In genomic region chr8:128241200-128241599, GRCm38 (mm10) we compare ENCODE assay signal across 32 mouse cellular contexts.
"Had no signal": no experiment of that assay in that cellular context is flagged by ENCODE, and none has a peak within 500 bp of the region (broad histone marks: within the 10 kb centered on the region; RNA-seq: fewer than 3 reads in every experiment).

No protein-coding gene starts in this region.

- H3K27me3 ChIP-seq: limb, embryonic 12.5 days; limb, embryonic 13.5 days; limb, embryonic 15.5 days; liver, embryonic 12.5 days; liver, embryonic 13.5 days; liver, embryonic 15.5 days; lung, embryonic 15.5 days; megakaryocyte, embryonic 14.5 days; midbrain, embryonic 12.5 days; midbrain, embryonic 13.5 days; midbrain, embryonic 15.5 days; neural tube, embryonic 12.5 days had no signal

- H3K4me1 ChIP-seq: limb, embryonic 10.5 days; limb, embryonic 12.5 days; limb, embryonic 13.5 days; limb, embryonic 15.5 days; liver, embryonic 12.5 days; liver, embryonic 13.5 days; liver, embryonic 15.5 days; lung, embryonic 15.5 days; midbrain, embryonic 10.5 days; midbrain, embryonic 12.5 days; midbrain, embryonic 13.5 days; midbrain, embryonic 15.5 days; neural tube, embryonic 12.5 days had no signal

- H3K9ac ChIP-seq: limb, embryonic 12.5 days; limb, embryonic 13.5 days; limb, embryonic 15.5 days; liver, embryonic 12.5 days; liver, embryonic 13.5 days; liver, embryonic 14.5 days; liver, embryonic 15.5 days; liver, postnatal 0 days; lung, embryonic 14.5 days; lung, embryonic 15.5 days; midbrain, embryonic 12.5 days; midbrain, embryonic 13.5 days; midbrain, embryonic 15.5 days; neural tube, embryonic 12.5 days had no signal

- H3K9me3 ChIP-seq: limb, embryonic 10.5 days; limb, embryonic 12.5 days; limb, embryonic 13.5 days; limb, embryonic 15.5 days; liver, embryonic 12.5 days; liver, embryonic 13.5 days; liver, embryonic 15.5 days; lung, embryonic 15.5 days; megakaryocyte, embryonic 14.5 days; midbrain, embryonic 10.5 days; midbrain, embryonic 12.5 days; midbrain, embryonic 13.5 days; midbrain, embryonic 15.5 days; neural tube, embryonic 12.5 days had no signal

- H3K4me3 ChIP-seq: left cerebral cortex, adult 2 months; limb, embryonic 10.5 days; limb, embryonic 12.5 days; limb, embryonic 13.5 days; limb, embryonic 15.5 days; liver, embryonic 12.5 days; liver, embryonic 13.5 days; liver, embryonic 15.5 days; lung, embryonic 15.5 days; megakaryocyte, embryonic 14.5 days; midbrain, embryonic 10.5 days; midbrain, embryonic 12.5 days; midbrain, embryonic 13.5 days; midbrain, embryonic 15.5 days; myocyte; neural tube, embryonic 12.5 days had no signal

- H3K27ac ChIP-seq: left cerebral cortex, adult 2 months; limb, embryonic 10.5 days; limb, embryonic 12.5 days; limb, embryonic 13.5 days; limb, embryonic 15.5 days; liver, embryonic 12.5 days; liver, embryonic 13.5 days; liver, embryonic 14.5 days; liver, embryonic 15.5 days; lung, embryonic 15.5 days; macrophage; midbrain, embryonic 10.5 days; midbrain, embryonic 12.5 days; midbrain, embryonic 13.5 days; midbrain, embryonic 15.5 days; neural tube, embryonic 12.5 days had no signal

- H3K4me2 ChIP-seq: limb, embryonic 12.5 days; limb, embryonic 13.5 days; limb, embryonic 15.5 days; liver, embryonic 11.5 days; liver, embryonic 12.5 days; liver, embryonic 13.5 days; liver, embryonic 15.5 days; lung, embryonic 14.5 days; lung, embryonic 15.5 days; midbrain, embryonic 12.5 days; midbrain, embryonic 13.5 days; midbrain, embryonic 15.5 days; neural tube, embryonic 12.5 days had no signal

- DNase-seq: left cerebral cortex, postnatal 4 days; liver; liver, embryonic 13.5 days; liver, postnatal 0 days; lung, adult 18-20 months; lung, adult 2 months; lung, embryonic 14.5 days; lung, postnatal 10 days; lung, postnatal 14 days; lung, postnatal 36 days; lung, postnatal 4 days; midbrain, embryonic 14.5 days had no signal

- ATAC-seq: liver, embryonic 12.5 days; liver, postnatal 0 days; lung, postnatal 0 days; midbrain, embryonic 13.5 days; midbrain, embryonic 15.5 days; midbrain, embryonic 16.5 days had no signal

- H3K36me3 ChIP-seq: limb, embryonic 10.5 days; limb, embryonic 12.5 days; limb, embryonic 13.5 days; limb, embryonic 15.5 days; liver, embryonic 12.5 days; liver, embryonic 13.5 days; liver, embryonic 15.5 days; lung, embryonic 15.5 days; midbrain, embryonic 10.5 days; midbrain, embryonic 12.5 days; midbrain, embryonic 13.5 days; midbrain, embryonic 15.5 days; neural tube, embryonic 12.5 days had no signal
